ENCODE assay signal across 8 mouse cellular contexts in the genomic region with DNA sequence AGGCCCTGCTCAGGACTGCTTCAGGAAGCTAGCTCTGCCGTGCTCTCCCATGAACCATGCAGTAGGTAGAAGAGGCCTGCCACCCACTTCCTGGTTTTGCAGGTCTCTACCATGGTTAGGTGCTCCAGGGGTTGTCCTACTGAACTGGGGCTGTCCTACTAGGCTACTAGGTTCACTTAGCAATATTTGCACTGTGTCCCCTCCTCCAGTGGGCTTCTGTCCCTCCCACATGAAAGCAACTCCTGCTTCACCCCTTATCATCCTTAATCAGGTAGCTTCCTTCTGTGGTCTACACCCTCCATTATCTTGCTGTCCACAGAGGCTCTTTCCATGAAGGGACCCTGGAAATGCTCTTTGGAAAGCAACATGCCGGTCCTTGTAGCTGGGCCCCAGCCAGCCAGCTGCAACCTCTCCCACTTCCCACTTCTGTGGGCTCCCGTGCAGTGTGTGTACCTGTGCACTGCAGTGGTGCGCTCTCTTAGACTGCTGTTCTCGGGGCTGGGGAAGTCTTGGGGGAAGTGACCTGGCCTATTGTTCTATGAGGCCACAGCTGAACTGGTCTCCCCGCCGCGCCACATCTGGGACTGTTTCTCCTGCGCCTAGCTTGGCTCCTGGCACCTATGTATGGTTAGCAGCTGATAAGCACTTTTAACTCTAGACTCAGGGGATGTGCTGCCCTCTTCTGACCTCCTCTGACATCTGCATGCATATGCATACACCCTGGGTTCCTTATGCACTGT. TPM values are rescaled to one million over a fixed set of nuclear protein-coding genes. Genes with fewer than 3 reads are reported as not detected.
A peak's percentile ranks its signal among the peaks of the same experiment; 100 is the strongest.
DNase-seq lines count a peak whose midpoint lies in the region; ATAC-seq lines count a peak whose summit lies in the region.

No protein-coding gene starts in this region.

- DNase-seq in heart, adult 11 months: peak; percentile 96
- no peak for DNase-seq in heart, adult 8-10 months (ENCODE audit: low spot score)
- DNase-seq in heart, postnatal 14 days: peak; percentile 39 to 45
- DNase-seq in naive thymus-derived CD4-positive, alpha-beta T cell, adult 2 months (ENCODE audit: low read depth): peak; percentile 84
- DNase-seq in layer of hippocampus, adult 9-10 months (ENCODE audit: low spot score): no peak
- no peak for DNase-seq in layer of hippocampus, adult 8-10 months (ENCODE audit: low spot score in 2 of 2)
- no peak for DNase-seq in ovary, postnatal 10 days (ENCODE audit: low spot score)

- ATAC-seq in activated CD4-positive, CD25-positive, alpha-beta regulatory T cell, adult 4 months: peak; percentile 19

- intact Hi-C loops in heart, postnatal 14 days (cut with DNase I): no loop called here

RNA-seq across cellular contexts. Expression of a gene that starts 29.5 kb away (rescaled TPM):
- total RNA-seq in heart, adult 8-10 months (2022): 10 to 100 TPM; 24.8 to 34.8 (median 28.6) TPM
- 10 to 100 TPM; 16.8 to 18.1 TPM for polyA plus RNA-seq in activated CD4-positive, CD25-positive, alpha-beta regulatory T cell, adult 4 months (2017; shearing (Covaris generic))
- total RNA-seq in heart, postnatal 14 days (2021): 10 to 100 TPM; 39.3 to 41.4 TPM
- total RNA-seq in layer of hippocampus, adult 8-10 months (2022): 10 to 100 TPM; 43.9 to 50.6 (median 48.8) TPM

Comparison
In these comparisons a context has a peak if more than half of its experiments do, and no peak if none do; other contexts are left out.
1. DNase-seq: peak in heart, adult 11 months (single experiment), heart, postnatal 14 days (2 of 2) and naive thymus-derived CD4-positive, alpha-beta T cell, adult 2 months (single experiment); none in heart, adult 8-10 months (single experiment), layer of hippocampus, adult 9-10 months (single experiment), layer of hippocampus, adult 8-10 months (0 of 2) and ovary, postnatal 10 days (single experiment).